Mouse (Mus musculus): Measurements from ENCODE around the gene P3h2. TPM values are rescaled to one million over a fixed set of nuclear protein-coding genes. Genes with fewer than 3 reads are reported as not detected.

The P3h2 gene
- polyA plus RNA-seq, 1 experiment from 2014 or later = 16.5 TPM

DNA sequence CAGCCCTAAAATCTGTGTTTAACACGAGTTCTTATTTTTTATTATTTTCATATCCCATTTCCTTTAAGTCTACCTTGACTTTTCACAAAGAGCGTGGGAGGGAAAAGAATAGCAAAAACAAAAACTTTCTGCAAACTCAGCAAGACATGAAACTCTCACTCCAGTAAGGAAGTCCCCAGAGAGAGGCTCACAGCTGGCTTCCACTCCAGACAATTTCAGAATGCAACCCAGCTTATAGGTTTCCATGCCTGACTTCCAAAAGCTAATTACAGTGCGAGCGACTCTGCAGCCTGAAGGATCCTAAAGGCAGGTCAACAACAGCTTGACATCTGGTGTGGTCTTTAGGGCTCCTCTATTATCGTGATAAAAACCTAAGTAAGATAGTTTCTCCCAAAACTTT, 70.5 kb downstream of the P3h2 start:
- ATAC-seq (ENCODE audit: insufficient number of reproducible peaks, low FRiP score) = no peak
- H3K4me1 ChIP-seq (replicated peaks) = peaks cover 6% of the 10 kb centered on the region; the same call in 1 of the 2 replicates
- no peaks in the 10 kb centered on the region for H3K27me3 ChIP-seq (replicated peaks)
- no peak overlapping the region for H3K4me2 ChIP-seq
- peaks cover 9% of the 10 kb centered on the region for H3K36me3 ChIP-seq
- 73% methylated on average over 5 of the region's 5 CpGs for WGBS
- no peak overlapping the region for H3K4me3 ChIP-seq
- peaks cover 7% of the 10 kb centered on the region; the same call in 1 of the 2 replicates for H3K9me3 ChIP-seq (replicated peaks)
- no peak overlapping the region for H3K9ac ChIP-seq
- no peak overlapping the region for H3K27ac ChIP-seq (ENCODE audit: poor library complexity, severe bottlenecking)

DNA sequence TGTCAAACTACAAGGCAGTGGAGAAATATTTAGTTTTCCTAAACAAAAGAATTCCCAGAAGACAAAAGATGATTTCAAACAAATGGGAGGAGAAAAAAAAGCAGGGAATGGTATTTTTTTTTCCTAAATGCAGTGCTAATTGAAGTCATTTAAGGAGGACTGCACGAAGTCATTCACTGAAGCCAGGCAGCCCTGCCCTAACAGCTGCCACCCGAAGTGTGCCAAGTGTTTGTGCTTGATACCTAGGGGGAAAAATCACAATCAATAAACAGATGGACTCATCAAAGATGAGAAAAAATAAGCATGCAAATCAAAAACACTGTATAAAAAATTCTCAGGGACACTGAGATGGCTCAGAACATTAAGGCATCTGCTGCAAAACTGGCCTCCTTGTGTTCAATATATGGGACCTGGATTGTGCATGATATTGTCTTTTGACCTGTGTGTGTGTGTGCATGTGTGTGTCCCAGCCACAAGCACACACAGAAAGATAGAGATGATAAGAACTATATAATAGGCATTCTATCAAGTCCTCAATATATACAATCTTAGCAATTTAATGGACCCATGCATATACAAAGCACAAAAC, 76.1 kb downstream of the P3h2 start:
- Histone ChIP-seq H3K4me1 (replicated peaks) (peaks cover 9% of the 10 kb centered on the region), H3K4me2 (no peak overlapping the region), H3K27ac (ENCODE audit: poor library complexity, severe bottlenecking) (no peak overlapping the region), H3K27me3 (replicated peaks) (no peaks in the 10 kb centered on the region), H3K9me3 (replicated peaks) (peaks cover 7% of the 10 kb centered on the region; the same call in 1 of the 2 replicates), H3K36me3 (peaks cover 9% of the 10 kb centered on the region), H3K9ac (no peak overlapping the region), H3K4me3 (no peak overlapping the region)
- WGBS = 63% methylated on average over 2 of the region's 2 CpGs
- no peak for ATAC-seq (ENCODE audit: insufficient number of reproducible peaks, low FRiP score)

DNA sequence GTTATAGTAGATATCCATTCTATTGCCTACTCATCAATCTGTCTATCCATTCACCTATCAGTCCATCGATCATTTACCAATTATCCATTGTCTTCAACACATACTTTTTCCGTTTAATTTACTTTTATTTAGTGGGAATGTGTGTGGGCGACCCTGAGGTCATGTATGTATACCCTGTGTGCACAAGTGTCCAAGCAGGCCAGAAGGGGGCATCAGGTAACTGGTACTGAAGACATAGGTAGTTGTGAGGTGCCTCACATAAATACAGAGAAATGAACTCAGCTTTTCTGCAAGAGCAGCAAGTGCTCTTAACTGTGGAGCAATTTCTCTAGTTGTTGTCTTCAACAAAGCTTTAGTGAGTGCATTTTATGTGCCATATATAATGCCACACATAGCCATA, 79.2 kb downstream of the P3h2 start:
- Histone ChIP-seq H3K36me3 (no peaks in the 10 kb centered on the region), H3K4me1 (replicated peaks) (peaks cover 13% of the 10 kb centered on the region), H3K27me3 (replicated peaks) (no peaks in the 10 kb centered on the region), H3K9ac (no peak overlapping the region), H3K9me3 (replicated peaks) (no peaks in the 10 kb centered on the region), H3K4me2 (no peak overlapping the region), H3K4me3 (no peak overlapping the region), H3K27ac (ENCODE audit: poor library complexity, severe bottlenecking) (no peak overlapping the region)
- no peak for ATAC-seq (ENCODE audit: insufficient number of reproducible peaks, low FRiP score)
- WGBS = 83% methylated on average over 3 of the region's 3 CpGs

DNA sequence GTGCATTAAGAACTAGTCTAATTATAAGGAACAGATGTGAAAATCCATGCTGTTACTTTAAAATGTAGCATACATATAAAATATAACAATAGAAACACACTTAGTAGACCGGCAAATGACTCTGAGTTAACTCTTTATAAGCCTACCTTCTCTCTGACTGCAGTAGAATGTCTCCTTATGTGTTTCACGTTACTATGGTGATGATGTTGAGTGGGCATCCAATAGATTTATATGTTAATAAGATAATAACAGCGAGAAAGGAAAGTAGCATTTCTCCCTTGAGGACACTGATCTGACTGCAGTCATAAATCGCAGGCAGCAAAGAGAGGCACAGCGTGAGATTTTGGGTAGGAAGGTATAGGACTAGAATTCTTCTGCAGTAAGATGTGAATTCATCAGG, 81.0 kb downstream of the P3h2 start:
- ATAC-seq (ENCODE audit: insufficient number of reproducible peaks, low FRiP score) = no peak
- Histone ChIP-seq H3K9me3 (replicated peaks) (no peaks in the 10 kb centered on the region), H3K27me3 (replicated peaks) (no peaks in the 10 kb centered on the region), H3K4me2 (no peak overlapping the region), H3K9ac (no peak overlapping the region), H3K27ac (ENCODE audit: poor library complexity, severe bottlenecking) (no peak overlapping the region), H3K4me1 (replicated peaks) (peaks cover 13% of the 10 kb centered on the region), H3K4me3 (no peak overlapping the region), H3K36me3 (no peaks in the 10 kb centered on the region)
- WGBS = 80% methylated on average over 5 of the region's 5 CpGs

DNA sequence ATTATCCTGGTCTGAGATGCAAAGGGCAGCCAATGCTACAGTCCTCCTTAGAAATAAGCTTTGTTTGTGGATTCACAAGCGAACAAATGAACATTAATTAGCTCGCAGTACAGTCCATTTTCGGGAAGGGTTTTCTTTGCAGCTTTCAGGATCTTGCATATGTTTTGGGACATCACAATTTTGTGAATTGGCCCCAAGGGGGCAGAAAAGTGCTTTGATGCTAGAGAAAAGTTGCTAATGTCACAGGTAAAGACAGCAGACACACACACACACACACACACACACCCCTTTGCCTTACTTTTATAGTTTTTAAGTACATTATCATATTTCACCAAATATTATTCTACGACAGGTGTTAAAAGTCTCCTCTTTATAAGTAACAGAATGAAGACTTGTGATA, 82.2 kb downstream of the P3h2 start:
- no peaks in the 10 kb centered on the region for H3K27me3 ChIP-seq (replicated peaks)
- peaks cover 13% of the 10 kb centered on the region for H3K4me1 ChIP-seq (replicated peaks)
- no peak overlapping the region for H3K4me3 ChIP-seq
- H3K4me2 ChIP-seq = no peak overlapping the region
- H3K9me3 ChIP-seq (replicated peaks) = no peaks in the 10 kb centered on the region
- no peak for ATAC-seq (ENCODE audit: insufficient number of reproducible peaks, low FRiP score)
- 77% methylated on average over 4 of the region's 4 CpGs for WGBS
- no peaks in the 10 kb centered on the region for H3K36me3 ChIP-seq
- H3K9ac ChIP-seq = no peak overlapping the region
- no peak overlapping the region for H3K27ac ChIP-seq (ENCODE audit: poor library complexity, severe bottlenecking)

DNA sequence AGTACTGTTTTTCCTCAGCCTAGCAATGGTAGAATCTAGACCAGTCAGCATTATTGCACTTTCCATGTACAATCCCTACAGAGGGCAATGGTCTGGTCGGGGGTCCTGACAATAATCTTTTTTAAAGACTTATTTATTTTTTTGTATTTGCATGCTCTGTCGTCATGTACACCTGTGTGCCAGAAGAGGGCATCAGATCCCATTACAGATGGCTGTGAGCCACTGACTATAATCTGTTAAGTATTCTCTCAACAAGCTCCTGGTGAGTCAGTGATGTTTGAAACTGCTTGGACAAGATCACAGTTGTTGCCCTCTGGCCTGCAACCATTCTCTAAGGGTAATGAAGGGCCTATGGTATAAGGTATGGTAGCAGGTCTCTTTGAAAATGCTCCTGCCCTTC, 83.8 kb downstream of the P3h2 start:
- Histone ChIP-seq H3K27ac (ENCODE audit: poor library complexity, severe bottlenecking) (no peak overlapping the region), H3K9ac (no peak overlapping the region), H3K27me3 (replicated peaks) (no peaks in the 10 kb centered on the region), H3K4me2 (no peak overlapping the region), H3K4me1 (replicated peaks) (peaks cover 13% of the 10 kb centered on the region), H3K4me3 (no peak overlapping the region), H3K36me3 (no peaks in the 10 kb centered on the region), H3K9me3 (replicated peaks) (no peaks in the 10 kb centered on the region)
- WGBS = 65% methylated on average over 2 of the region's 2 CpGs
- ATAC-seq (ENCODE audit: insufficient number of reproducible peaks, low FRiP score) = no peak

DNA sequence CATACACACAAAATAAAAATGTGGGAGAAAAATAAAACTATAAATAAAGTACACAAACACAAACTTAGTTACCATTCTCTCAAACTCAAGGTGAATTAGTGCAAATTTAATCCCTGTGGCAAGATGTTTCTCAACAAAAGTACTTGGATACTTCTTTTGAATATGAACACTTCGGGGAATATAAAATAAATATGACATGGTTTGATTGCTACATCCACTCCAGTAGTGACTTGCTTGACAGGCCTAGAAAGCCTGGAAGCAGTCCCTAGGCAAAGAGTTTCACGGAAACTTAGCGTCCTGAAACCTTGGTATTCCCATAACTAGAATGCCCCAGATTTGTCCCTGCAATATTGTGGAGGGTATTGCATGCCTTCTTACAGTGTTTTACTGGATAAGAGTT, 99.8 kb downstream of the P3h2 start:
- no peaks in the 10 kb centered on the region for H3K27me3 ChIP-seq (replicated peaks)
- H3K4me1 ChIP-seq (replicated peaks) = peaks cover 10% of the 10 kb centered on the region
- no peaks in the 10 kb centered on the region for H3K36me3 ChIP-seq
- no peak overlapping the region for H3K9ac ChIP-seq
- no peak overlapping the region for H3K27ac ChIP-seq (ENCODE audit: poor library complexity, severe bottlenecking)
- no peak overlapping the region for H3K4me2 ChIP-seq
- 91% methylated on average over 3 of the region's 3 CpGs for WGBS
- H3K4me3 ChIP-seq = no peak overlapping the region
- no peak for ATAC-seq (ENCODE audit: insufficient number of reproducible peaks, low FRiP score)
- no peaks in the 10 kb centered on the region for H3K9me3 ChIP-seq (replicated peaks)

DNA sequence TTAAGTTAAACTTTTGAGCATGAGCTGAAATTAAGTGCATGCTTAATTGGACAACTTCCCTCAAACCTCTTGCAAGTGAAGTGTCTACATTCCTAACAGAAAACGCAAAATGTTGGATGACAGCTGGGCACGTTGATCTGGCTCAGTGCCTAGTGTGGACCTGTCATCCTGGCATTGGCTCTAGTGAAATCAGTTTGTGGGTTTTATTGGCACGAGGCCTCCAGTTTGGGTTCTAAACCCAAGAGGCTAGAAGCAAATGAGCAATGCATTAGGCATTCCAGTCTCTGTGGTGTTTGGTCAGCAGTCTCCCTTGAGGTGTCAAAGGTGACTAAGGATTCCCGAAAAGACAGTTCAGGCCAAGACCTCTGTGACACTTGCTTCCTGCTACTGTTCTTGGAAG, 102.3 kb downstream of the P3h2 start:
- Histone ChIP-seq H3K9me3 (replicated peaks) (no peaks in the 10 kb centered on the region), H3K36me3 (no peaks in the 10 kb centered on the region), H3K4me3 (no peak overlapping the region), H3K4me2 (no peak overlapping the region), H3K9ac (no peak overlapping the region), H3K27ac (ENCODE audit: poor library complexity, severe bottlenecking) (no peak overlapping the region), H3K27me3 (replicated peaks) (no peaks in the 10 kb centered on the region), H3K4me1 (replicated peaks) (peaks cover 7% of the 10 kb centered on the region)
- ATAC-seq (ENCODE audit: insufficient number of reproducible peaks, low FRiP score) = no peak
- 54% methylated on average over 4 of the region's 4 CpGs for WGBS

DNA sequence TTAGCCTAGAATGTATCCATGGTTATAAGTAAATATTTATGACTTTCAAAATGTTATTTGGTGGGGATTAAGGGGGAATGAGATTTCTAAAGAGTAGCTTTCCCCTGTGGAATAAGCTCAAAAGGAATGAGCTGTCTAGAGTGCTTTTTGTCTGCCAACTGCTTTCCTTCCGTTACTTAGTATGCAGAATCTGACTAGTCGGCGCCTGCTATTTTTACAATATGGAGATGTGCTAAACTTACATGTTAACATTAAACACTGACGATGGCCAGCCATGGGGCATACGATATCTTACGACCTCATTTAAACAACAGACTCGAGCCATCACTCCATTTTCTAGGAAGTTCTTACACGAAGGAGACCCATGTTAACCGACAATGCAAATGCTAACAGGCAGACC, 102.7 kb downstream of the P3h2 start:
- H3K27ac ChIP-seq (ENCODE audit: poor library complexity, severe bottlenecking) = no peak overlapping the region
- H3K4me1 ChIP-seq (replicated peaks) = peaks cover 7% of the 10 kb centered on the region
- no peak overlapping the region for H3K4me3 ChIP-seq
- no peak for ATAC-seq (ENCODE audit: insufficient number of reproducible peaks, low FRiP score)
- H3K4me2 ChIP-seq = no peak overlapping the region
- 62% methylated on average over 9 of the region's 9 CpGs for WGBS
- H3K36me3 ChIP-seq = no peaks in the 10 kb centered on the region
- no peaks in the 10 kb centered on the region for H3K27me3 ChIP-seq (replicated peaks)
- H3K9ac ChIP-seq = no peak overlapping the region
- H3K9me3 ChIP-seq (replicated peaks) = no peaks in the 10 kb centered on the region

DNA sequence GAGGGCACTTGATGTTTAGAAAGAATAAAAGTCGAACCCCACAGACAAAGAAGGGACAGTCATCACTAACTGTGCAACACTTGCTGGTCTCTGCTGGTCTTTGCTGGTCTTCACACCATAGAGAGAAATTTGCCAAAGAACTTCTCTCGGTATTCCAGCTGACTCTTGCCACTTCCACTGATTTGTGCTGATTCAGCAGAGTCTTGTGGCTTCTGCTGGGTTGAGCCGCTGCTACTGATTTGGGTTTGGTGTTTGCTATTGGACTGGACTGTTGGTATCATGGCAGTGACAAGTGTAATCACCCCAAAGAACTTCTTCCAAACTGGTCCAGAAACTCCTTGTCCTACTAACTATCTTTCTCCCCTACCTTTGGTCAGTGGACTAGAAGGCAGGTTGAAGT, 111.0 kb downstream of the P3h2 start:
- no peak for ATAC-seq (ENCODE audit: insufficient number of reproducible peaks, low FRiP score)
- H3K27ac ChIP-seq (ENCODE audit: poor library complexity, severe bottlenecking) = no peak overlapping the region

DNA sequence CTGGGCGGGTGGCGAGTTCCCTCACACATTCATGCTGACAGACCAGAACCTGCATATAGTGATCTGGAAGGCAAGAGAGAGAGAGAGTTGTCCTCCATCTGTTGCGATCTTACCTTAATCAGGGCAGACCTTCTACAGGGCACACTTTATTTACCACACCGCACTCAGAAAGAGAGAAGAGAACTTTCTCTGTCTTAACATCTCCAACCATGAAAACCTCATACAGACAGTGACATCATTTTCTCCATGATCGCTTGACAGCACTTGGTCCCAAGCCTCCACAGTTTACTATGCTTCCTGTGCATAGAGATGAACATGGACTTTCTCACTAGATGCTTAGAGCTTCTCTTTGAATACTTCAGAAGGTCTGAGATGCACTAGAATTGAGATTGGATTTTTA, 118.4 kb downstream of the P3h2 start:
- Histone ChIP-seq H3K27ac (ENCODE audit: poor library complexity, severe bottlenecking) (no peak overlapping the region), H3K9me3 (replicated peaks) (no peaks in the 10 kb centered on the region), H3K9ac (no peak overlapping the region), H3K27me3 (replicated peaks) (no peaks in the 10 kb centered on the region), H3K4me1 (replicated peaks) (no peaks in the 10 kb centered on the region), H3K36me3 (peaks cover 25% of the 10 kb centered on the region), H3K4me2 (no peak overlapping the region), H3K4me3 (no peak overlapping the region)
- 84% methylated on average over 5 of the region's 5 CpGs for WGBS
- no peak for ATAC-seq (ENCODE audit: insufficient number of reproducible peaks, low FRiP score)

More for the DNA sequence above, 111.0 kb downstream of the P3h2 start:
- Histone ChIP-seq H3K9me3 (replicated peaks) (no peaks in the 10 kb centered on the region), H3K27me3 (replicated peaks) (no peaks in the 10 kb centered on the region), H3K4me3 (no peak overlapping the region), H3K4me1 (replicated peaks) (peaks cover 5% of the 10 kb centered on the region; the same call in 1 of the 2 replicates), H3K4me2 (no peak overlapping the region), H3K9ac (no peak overlapping the region), H3K36me3 (peaks cover 29% of the 10 kb centered on the region)
- 89% methylated on average over 3 of the region's 3 CpGs for WGBS

DNA sequence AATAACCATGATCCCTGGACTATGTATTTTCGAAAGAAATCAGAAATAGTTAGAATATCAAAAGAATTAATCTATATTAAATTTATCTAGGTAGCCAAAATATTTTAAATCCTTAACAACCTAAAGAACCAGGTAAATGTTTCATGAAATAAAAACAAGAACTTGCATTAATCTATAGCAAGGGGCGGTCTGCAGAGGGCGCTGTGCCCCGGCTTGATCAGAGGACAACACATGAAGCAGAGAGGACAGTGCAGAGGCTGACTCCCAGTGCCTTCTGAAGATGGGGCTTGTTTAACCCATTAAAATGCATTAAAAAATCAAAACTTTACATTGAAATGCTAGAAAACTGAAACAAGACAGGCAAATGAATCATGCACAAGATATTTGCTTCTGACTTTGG, 121.9 kb downstream of the P3h2 start:
- H3K4me3 ChIP-seq = no peak overlapping the region
- 29% methylated on average over 4 of the region's 4 CpGs for WGBS
- no peak for ATAC-seq (ENCODE audit: insufficient number of reproducible peaks, low FRiP score)

More for the DNA sequence above, 121.9 kb downstream of the P3h2 start:
- Histone ChIP-seq H3K27ac (ENCODE audit: poor library complexity, severe bottlenecking) (no peak overlapping the region), H3K27me3 (replicated peaks) (no peaks in the 10 kb centered on the region), H3K9me3 (replicated peaks) (no peaks in the 10 kb centered on the region), H3K36me3 (peaks cover 20% of the 10 kb centered on the region), H3K9ac (no peak overlapping the region), H3K4me2 (no peak overlapping the region), H3K4me1 (replicated peaks) (no peaks in the 10 kb centered on the region)
